Mouse (Mus musculus): ENCODE measurements around the gene Crlf1. TPM values are rescaled to one million over a fixed set of nuclear protein-coding genes. Genes with fewer than 3 reads are reported as not detected.
"Not testable (repeated sequence)": the region's sequence is repeated elsewhere in the genome, so short reads cannot be mapped to it uniquely, and the experiment has no call there.

Gene Crlf1
- polyA plus RNA-seq, 1 experiment: 294 TPM

DNA sequence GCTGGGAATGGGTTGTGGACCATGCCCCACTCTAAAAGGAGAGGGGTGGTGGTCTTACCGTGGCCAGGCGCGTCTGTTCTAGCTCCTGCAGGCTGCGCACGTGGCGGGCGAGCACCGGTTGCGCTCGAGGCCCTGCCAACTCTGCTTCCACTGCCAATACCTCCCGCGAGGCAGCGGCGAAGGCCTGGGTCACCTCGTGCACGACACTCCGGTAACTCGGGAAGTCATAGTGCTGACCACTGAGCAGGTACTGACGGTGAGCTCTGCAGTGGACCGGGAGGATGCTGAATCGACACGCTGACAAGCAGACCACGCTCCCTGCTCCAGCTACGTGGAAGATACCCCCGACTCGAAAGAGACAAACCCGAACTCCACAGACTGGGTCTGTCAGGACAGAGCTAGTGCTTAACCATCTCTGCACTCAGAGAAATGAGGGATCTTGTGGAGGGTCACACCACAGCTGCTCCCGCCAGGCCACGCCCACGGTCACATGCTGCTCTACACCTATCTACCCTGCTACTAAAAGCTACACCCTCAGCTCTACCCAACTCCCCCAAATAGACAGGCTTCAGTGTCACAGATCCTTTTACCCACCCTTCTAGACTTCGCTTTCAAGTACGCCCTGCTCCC is 12.9 kb downstream of the Crlf1 start:
- Histone ChIP-seq H3K79me2 (ENCODE audit: control insufficient read depth, insufficient read depth) (peaks cover 46% of the 10 kb centered on the region), H3ac (ENCODE audit: control insufficient read depth, insufficient read length, low read depth) (peak overlapping the region; percentile 69), H3K36me3 (ENCODE audit: control insufficient read depth, insufficient read depth) (peaks cover 33% of the 10 kb centered on the region), H3K79me3 (ENCODE audit: low read depth) (peaks cover 31% of the 10 kb centered on the region), H3K27me3 (ENCODE audit: control insufficient read depth, insufficient read depth, insufficient read length) (no peaks in the 10 kb centered on the region), H3K4me3 (ENCODE audit: insufficient read depth, poor library complexity, severe bottlenecking) (peak overlapping the region; percentile 48)
- TF ChIP-seq MAX (IDR thresholded peaks at IDR 0.05) (no peak), USF1 (IDR thresholded peaks at IDR 0.05; ENCODE audit: low read depth) (peak; percentile 83)

DNA sequence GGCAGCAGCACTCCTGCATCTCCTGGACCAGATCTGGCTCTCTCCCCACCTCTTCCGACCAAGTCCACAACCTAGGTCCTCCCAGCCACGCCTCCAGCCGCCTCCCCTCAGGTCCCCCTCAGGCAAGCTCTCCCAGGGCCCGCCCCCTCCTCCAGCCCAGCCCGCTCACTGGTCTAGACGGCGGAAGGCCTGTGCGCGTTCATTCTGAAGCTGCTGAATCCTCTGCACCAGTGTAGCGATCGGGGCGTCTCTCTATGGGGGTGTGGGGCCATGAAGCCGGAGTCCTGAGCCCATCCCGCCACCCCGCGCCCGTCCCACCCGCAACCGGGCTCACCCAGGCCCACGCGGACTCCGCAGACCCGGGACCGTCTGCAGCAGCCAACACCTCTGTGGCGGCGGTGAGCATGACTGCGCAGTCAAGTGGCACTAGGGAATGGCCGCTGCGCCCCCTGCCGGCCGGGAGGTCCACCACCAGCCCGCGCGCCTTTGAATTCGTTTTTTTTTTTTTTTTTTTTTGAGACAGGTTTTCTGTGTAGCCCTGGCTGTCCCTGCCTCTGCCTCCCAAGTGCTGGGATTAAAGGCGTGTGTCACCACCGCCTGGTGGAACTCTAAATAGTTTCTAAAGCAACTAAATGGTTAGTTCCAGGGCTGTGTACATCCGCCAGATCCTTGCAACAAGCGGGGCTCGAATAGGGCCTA is 13.5 kb downstream of the Crlf1 start, which contains the start of gene Rex1bd:
Gene Rex1bd, minus strand, starts transcription at position 425 of the 699 bp plus-strand sequence.
- Histone ChIP-seq H3K27me3 (ENCODE audit: control insufficient read depth, insufficient read depth, insufficient read length) (no peaks in the 10 kb centered on the region), H3ac (ENCODE audit: control insufficient read depth, insufficient read length, low read depth) (peak within 1 kb of the TSS; percentile 69), H3K79me2 (ENCODE audit: control insufficient read depth, insufficient read depth) (peaks cover 53% of the 10 kb centered on the region), H3K79me3 (ENCODE audit: low read depth) (peaks cover 34% of the 10 kb centered on the region), H3K36me3 (ENCODE audit: control insufficient read depth, insufficient read depth) (peaks cover 34% of the 10 kb centered on the region), H3K4me3 (ENCODE audit: insufficient read depth, poor library complexity, severe bottlenecking) (peak within 1 kb of the TSS; percentile 48)
- TF ChIP-seq CTCF (IDR thresholded peaks at IDR 0.05; ENCODE audit: control insufficient read depth, insufficient read depth, insufficient read length): peak; percentile 93
- TF ChIP-seq MYOG (IDR thresholded peaks at IDR 0.05; ENCODE audit: control insufficient read depth, extremely low read depth, insufficient read length): no peak

DNA sequence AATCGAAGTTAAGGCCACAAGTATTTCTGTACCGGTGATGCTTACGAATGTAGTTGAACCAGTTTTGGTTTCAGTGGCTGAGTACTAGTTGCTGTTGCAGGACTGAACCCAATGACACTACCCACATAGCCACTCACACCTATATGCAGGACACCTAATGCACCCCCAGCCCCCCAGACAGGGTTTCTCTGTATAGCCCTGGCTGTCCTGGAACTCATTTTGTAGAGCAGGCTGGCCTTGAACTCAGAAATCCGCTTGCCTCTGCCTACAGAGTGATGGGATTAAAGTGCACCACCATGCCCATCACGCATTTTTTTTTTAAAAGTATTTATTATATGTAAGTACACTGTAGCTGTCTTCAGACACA is 14.1 kb downstream of the Crlf1 start:
- Histone ChIP-seq H3ac (ENCODE audit: control insufficient read depth, insufficient read length, low read depth) (no peak overlapping the region), H3K27me3 (ENCODE audit: control insufficient read depth, insufficient read depth, insufficient read length) (no peaks in the 10 kb centered on the region), H3K36me3 (ENCODE audit: control insufficient read depth, insufficient read depth) (peaks cover 40% of the 10 kb centered on the region), H3K4me3 (ENCODE audit: insufficient read depth, poor library complexity, severe bottlenecking) (peak overlapping the region; percentile 48), H3K79me3 (ENCODE audit: low read depth) (peaks cover 39% of the 10 kb centered on the region), H3K79me2 (ENCODE audit: control insufficient read depth, insufficient read depth) (peaks cover 58% of the 10 kb centered on the region)
- TF ChIP-seq MAX (IDR thresholded peaks at IDR 0.05): no peak
- no peak for TF ChIP-seq MYOD1 (IDR thresholded peaks at IDR 0.05; ENCODE audit: control insufficient read depth, insufficient read length, low read depth)
- no peak for TF ChIP-seq USF1 (IDR thresholded peaks at IDR 0.05; ENCODE audit: low read depth)
- no peak for TF ChIP-seq CTCF (IDR thresholded peaks at IDR 0.05; ENCODE audit: control insufficient read depth, insufficient read depth, insufficient read length)
- TF ChIP-seq CEBPB (IDR thresholded peaks at IDR 0.05; ENCODE audit: low read depth): no peak
- TF ChIP-seq MYOG (IDR thresholded peaks at IDR 0.05; ENCODE audit: control insufficient read depth, extremely low read depth, insufficient read length): no peak
- TF ChIP-seq FOSL1 (IDR thresholded peaks at IDR 0.05; ENCODE audit: insufficient read depth, low read length, poor library complexity, severe bottlenecking): no peak

DNA sequence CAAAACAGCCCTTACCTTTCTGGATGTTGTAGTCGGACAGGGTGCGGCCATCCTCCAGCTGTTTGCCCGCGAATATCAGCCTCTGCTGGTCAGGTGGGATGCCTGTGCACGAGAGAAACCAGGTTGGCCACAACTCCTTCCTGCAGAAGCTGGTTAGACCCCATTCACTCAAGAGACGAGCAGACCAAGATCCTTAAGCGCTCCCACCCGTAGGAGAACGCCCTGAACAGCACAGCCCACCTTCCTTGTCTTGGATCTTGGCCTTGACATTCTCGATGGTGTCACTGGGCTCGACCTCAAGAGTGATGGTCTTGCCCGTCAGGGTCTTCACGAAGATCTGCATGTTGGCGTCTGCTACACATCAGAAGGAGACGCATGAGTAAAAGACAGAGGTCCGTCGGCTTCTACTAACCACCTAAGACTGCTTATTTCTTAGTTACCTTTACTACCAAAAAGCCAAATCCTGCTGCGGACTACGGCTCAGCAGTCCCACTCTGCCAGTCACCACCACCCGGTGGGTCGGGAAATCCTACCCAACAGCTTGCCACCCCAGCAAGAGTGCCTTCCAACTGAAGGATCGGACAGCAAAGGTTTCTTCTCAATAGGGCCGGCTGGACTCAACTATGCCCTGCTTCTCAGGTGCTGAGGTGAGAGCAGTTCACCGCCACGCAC is 16.5 kb downstream of the Crlf1 start:
- peaks cover 41% of the 10 kb centered on the region for H3K79me3 ChIP-seq (ENCODE audit: low read depth)
- peak overlapping the region; percentile 93 for H3K4me3 ChIP-seq (ENCODE audit: insufficient read depth, poor library complexity, severe bottlenecking)
- H3ac ChIP-seq (ENCODE audit: control insufficient read depth, insufficient read length, low read depth): peak overlapping the region; percentile 92
- peaks cover 73% of the 10 kb centered on the region for H3K79me2 ChIP-seq (ENCODE audit: control insufficient read depth, insufficient read depth)
- no peak for TF ChIP-seq MAX (IDR thresholded peaks at IDR 0.05)
- TF ChIP-seq CEBPB (IDR thresholded peaks at IDR 0.05; ENCODE audit: low read depth): no peak
- no peak for TF ChIP-seq CTCF (IDR thresholded peaks at IDR 0.05; ENCODE audit: control insufficient read depth, insufficient read depth, insufficient read length)
- TF ChIP-seq MYOD1 (IDR thresholded peaks at IDR 0.05; ENCODE audit: control insufficient read depth, insufficient read length, low read depth): no peak
- no peak for TF ChIP-seq MYOG (IDR thresholded peaks at IDR 0.05; ENCODE audit: control insufficient read depth, extremely low read depth, insufficient read length)
- TF ChIP-seq FOSL1 (IDR thresholded peaks at IDR 0.05; ENCODE audit: insufficient read depth, low read length, poor library complexity, severe bottlenecking): no peak
- no peak for TF ChIP-seq USF1 (IDR thresholded peaks at IDR 0.05; ENCODE audit: low read depth)
- peaks cover 46% of the 10 kb centered on the region for H3K36me3 ChIP-seq (ENCODE audit: control insufficient read depth, insufficient read depth)
- no peaks in the 10 kb centered on the region for H3K27me3 ChIP-seq (ENCODE audit: control insufficient read depth, insufficient read depth, insufficient read length)

DNA sequence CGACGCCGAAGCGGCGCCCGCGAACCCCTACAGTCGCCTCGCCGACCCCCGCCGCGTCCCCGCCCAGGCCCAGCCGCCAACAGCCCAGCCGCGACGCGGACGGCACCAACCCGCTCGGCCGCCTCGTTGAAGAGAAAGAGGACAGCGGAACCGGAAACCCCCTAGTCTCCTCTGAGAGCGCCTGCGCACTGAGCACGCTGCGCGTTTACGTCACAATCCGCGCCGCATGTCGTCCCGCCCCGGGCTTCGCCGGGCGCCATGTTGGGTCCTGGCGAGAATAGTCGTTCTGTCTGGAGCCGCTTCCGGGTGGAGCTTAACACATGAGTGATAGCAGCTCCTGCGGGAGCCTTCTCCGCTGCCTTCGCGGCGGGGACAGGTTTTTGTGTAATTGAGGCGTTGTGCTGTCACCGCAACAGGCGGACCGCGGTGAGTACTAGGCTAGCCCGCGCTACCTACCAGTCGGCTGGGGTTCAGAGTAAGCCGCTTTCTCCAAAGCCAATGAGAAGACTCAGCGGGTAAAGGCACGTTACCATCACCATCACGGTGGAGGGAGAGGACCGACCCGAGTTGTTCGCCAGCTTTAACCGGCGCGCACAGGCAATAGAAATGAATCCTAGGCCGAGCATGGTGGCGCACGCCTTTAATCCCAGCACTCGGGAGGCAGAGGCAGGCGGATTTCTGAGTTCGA is 17.4 kb downstream of the Crlf1 start, which contains the start of gene Uba52:
Gene Uba52, minus strand, starts transcription at position 574 of the 688 bp plus-strand sequence.
- H3K79me3 ChIP-seq (ENCODE audit: low read depth): peaks cover 41% of the 10 kb centered on the region
- H3K27me3 ChIP-seq (ENCODE audit: control insufficient read depth, insufficient read depth, insufficient read length): no peaks in the 10 kb centered on the region
- H3ac ChIP-seq (ENCODE audit: control insufficient read depth, insufficient read length, low read depth): peak within 1 kb of the TSS; percentile 92
- peak within 1 kb of the TSS; percentile 93 for H3K4me3 ChIP-seq (ENCODE audit: insufficient read depth, poor library complexity, severe bottlenecking)
- TF ChIP-seq MAX (IDR thresholded peaks at IDR 0.05) (peak; percentile 92), USF1 (IDR thresholded peaks at IDR 0.05; ENCODE audit: low read depth) (no peak)
- peaks cover 70% of the 10 kb centered on the region for H3K79me2 ChIP-seq (ENCODE audit: control insufficient read depth, insufficient read depth)
- H3K36me3 ChIP-seq (ENCODE audit: control insufficient read depth, insufficient read depth): peaks cover 46% of the 10 kb centered on the region

DNA sequence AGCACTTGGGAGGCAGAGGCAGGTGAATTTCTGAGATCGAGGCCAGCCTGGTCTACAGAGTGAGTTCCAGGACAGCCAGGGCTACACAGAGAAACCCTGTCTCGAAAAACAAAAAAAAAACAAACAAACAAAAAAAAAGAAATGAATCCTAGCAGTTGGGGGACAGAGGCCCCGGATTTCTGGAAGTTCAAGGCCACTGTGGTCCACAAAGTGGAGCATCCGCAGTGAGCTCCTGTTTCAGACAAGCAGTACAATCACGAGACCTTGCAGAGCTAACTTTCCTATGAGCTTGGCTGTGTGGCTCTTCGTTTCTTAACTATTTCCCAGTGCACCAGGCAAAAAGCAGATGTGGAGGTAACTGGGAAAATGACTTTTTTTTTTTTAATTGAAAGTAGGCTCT is 18.2 kb downstream of the Crlf1 start:
- Histone ChIP-seq H3K4me3 (ENCODE audit: insufficient read depth, poor library complexity, severe bottlenecking) (peak overlapping the region; percentile 93), H3K79me3 (ENCODE audit: low read depth) (peaks cover 33% of the 10 kb centered on the region), H3K36me3 (ENCODE audit: control insufficient read depth, insufficient read depth) (peaks cover 46% of the 10 kb centered on the region), H3K79me2 (ENCODE audit: control insufficient read depth, insufficient read depth) (peaks cover 62% of the 10 kb centered on the region)
- H3K27me3 ChIP-seq (ENCODE audit: control insufficient read depth, insufficient read depth, insufficient read length); H3ac ChIP-seq (ENCODE audit: control insufficient read depth, insufficient read length, low read depth): not testable (repeated sequence)

Measured in C2C12 (cell line).